Mouse (Mus musculus) 3T3-L1 (cell line): Measurements from ENCODE around the gene Trpm3.

Source experiments
- DNase-seq: peaks from one replicate; pipeline ENCODE4 v3.0.0-alpha.2; 2015; ENCODE audit warnings: low read depth, low spot score

The Trpm3 gene

DNA sequence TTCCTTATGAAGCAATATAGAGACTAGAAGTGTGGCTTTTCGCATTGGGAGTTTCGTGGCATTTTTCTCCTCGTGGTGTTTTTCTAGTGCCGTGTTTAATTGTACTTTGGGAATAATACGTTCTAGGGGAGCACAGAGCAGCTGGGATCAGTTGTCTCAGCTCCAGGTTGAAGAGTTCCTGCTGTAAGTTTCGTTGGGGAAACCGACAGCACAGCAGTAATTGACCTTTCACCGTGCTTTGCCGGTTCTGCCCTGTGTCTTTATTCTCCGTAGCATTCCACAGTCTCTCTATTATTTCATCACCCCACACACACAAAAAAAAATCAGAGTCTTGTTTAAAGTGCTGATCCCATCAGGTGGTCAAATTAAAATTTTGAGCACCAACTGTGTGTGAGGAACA is 496.8 kb downstream of the Trpm3 start:
- no peak for DNase-seq

DNA sequence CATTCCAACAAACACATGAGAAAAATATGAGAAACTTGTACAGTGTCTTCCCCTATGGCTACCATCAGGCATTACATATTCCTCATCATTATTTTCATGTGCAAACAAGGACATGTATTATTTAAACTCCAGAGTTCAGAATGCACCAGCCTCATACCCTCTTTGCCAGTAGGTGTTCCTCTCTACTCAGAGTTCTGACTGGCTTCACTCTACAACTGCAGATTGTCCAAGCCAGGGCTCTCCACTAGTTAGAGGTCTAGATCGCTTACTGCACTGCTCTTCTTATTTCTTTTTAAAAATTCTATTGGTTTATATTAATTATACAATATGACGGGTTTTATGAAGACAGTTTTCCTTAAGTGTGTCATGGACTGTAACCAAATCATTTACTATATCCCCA is 498.9 kb downstream of the Trpm3 start:
- DNase-seq: no peak

DNA sequence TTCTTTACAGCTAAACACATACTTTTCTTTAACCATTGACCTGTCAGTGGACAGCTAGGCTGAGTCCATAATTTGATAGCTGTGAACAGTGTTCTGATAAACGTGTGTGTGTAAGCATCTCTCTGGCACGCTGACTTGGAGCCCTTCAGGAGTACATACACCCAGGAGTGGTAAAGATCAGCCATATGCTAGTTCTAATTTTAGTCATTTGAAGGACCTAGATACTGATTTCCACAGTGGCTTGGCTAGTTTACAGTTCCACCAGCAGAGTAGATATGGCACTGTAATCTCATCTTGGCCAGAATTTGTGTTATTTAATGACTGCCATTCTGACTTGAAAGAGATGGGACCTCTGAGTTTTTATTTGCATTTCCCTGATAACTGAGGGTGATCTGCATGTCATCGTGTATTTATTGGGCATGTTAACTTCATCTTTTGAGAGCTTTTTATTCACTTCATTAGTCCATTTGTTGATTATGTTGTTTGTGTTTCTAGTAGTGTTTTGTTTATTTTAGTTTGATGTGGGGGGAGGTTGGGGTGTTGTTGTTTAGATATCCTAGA is 499.6 kb downstream of the Trpm3 start:
- no peak for DNase-seq

DNA sequence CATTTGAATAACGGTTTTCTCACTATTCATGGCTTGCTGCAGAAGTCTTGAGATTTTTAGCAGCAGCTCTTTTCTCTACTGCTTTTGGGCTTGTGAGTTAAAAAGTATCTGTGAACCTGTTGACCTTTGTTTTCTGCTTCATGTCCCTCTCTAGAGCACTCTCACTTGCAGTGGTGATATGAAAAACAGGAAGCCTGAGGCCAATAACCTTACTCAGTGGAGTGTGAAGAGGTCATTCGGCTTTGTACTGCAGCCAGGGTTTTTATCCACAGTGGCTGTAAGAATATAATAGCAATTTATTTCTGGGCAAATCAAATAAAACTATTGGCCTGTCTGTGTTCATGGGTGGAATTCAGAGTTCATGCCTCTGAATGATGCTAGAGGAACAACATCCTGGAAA is 503.3 kb downstream of the Trpm3 start:
- no peak for DNase-seq

DNA sequence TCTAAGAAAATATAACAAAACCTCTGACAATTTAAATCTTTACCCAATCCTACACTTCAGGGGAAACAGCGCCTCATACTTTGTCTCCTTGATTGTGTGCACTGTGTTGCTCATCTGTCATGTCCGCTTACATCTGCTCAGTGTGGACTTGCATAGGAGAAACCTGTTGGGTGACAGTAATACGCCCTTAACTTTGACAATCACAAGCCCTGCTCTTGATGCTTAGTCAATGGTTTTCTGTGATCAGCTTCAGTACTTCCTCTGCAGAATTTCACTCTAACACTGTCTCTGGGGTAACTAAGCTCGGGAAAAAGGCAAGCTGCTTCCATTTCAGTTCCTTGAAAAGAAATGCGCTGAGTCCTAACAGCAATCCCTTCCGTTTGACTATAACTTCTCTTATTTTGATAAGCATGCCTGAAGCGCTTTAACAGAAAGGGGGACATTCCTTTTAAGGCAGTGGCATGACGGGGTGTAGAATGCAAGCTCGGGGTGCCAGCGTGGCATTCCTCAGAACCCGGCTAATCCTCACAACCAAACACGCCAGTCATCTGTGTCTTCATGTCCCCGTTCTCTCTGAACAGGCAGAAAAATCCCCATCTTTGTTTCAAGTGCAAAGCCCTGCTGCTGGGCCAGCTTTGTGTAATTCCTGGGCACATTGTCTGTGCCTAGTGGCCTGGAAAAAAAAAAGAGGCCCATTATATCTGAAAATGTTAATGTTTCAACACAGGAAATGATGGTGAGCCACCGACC is 517.8 kb downstream of the Trpm3 start:
- no peak for DNase-seq

DNA sequence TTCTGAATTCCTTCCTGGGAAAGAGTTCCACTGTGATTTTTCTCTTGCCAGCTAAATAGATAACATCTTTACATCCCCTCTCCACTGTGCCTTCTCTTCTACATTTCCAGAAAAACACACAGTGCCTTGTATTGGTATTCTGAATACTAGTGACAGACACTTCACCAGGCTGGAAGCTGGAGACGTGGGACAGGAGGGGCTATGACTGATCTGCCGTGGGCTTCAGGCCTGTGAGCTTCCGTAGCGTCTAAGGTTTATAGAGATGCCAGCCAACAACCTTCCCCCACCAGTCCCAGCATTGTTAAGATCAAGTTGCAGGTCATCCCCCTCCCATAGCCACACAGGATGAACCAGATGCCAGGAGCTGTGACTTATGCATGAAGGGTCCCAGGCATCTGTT is 518.4 kb downstream of the Trpm3 start:
- no peak for DNase-seq

DNA sequence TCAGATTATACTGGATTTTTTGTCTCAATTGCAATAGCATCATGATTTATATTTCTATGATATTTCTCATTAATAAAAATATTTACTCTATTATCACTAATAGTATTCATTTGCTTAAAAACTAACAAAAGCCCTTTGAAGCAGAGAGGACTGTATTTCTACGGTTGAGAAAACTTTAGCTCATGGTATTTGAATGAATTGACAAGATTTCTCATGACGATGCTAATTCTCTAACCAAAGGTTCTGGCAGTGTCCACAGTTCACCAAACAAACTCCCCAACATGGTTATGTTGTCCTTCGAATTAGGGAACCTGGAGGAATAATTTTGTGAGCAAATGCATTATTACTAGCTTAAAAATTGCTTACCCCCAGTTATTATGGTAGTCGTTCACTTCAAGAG is 526.6 kb downstream of the Trpm3 start:
- DNase-seq: no peak

DNA sequence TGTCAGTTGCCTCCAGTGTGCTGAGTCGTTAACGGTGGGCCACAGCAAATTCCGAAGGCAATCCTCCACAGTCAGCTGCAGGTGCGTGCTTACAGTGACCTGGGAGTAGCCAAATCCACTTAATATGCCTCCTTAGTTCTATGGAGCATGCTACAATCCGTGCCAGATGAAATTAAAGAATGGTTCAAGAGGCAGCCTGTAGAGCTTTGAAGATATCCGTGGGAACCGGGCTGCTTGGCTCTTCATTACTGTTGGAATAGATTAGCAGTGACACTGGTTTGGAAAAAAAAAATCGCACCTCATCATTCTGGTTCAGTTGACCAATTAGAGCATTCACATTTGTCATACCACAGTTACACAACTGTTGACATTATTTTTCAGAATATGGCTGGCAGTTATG is 531.4 kb downstream of the Trpm3 start:
- no peak for DNase-seq

DNA sequence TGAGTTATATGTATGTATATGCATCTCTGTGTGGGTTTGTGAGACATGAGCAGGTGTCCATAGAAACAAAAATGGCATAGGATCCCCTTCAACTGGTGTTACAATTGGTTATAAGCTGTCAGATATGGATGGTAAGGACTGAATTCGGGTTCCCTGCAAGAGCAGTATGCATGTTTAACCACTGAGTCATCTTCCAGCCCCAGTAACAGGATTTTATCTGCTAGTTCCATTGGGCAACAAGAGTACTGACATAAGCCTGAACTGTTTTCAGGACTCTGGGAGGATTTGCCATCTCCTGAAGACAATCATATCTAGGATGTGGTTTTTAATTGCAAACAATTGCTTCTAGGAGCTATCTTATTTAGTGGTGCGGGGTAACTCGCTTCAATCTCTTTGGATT is 534.0 kb downstream of the Trpm3 start:
- DNase-seq: peak; percentile 10

DNA sequence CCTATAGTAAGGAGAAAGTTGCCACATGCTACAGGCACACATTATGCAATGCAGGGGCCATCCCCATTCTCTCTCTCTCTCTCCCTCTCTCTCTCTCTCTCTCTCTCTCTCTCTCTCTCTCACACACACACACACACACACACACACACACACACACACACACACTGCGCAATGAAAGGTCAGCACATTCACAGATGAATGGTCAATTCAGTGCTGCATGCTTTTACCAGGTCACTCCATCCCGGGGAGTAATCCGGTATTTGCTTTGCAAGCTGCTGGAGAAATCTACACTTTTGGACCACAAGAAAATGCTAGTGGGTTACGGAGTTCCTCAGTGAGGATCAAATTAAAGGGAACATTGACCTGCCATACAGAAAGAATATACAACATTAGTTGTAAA is 537.4 kb downstream of the Trpm3 start:
- no peak for DNase-seq

DNA sequence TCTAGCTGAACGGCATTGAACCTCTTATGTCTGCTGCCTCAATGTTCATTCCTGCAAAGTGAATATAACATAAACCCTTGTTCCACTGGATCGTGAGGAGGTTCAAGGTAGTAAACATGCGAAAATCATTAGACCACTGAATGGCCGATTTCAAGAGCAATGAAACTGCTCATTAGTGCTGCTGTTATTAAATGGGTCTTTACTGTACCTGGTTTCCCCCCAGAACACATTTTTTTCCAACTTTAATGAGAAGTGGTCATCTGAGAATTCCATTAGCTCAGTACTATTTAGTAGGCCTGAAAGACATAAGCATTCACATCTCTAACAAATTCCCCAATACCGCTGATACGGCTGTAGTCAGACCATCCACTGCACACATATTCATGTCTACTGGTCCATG is 543.4 kb downstream of the Trpm3 start:
- no peak for DNase-seq

DNA sequence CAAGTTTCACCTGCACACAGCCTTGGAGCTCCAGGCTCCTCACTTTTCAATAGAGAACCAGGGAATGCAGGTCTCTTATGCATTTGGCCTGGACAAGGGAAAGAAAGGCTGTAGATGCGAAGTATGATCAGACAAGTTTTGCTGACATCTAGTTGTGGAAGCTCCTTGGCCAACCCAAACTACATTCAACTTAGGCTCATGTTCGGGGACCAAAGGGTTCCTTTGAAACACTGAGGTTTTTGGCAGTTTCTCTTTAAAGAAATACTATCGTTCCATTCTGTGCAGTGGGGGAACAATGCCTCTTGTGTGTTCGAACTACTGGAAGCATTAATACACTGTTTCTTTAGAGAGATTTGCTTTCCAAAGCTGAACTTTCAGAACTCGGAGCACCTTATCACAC is 553.1 kb downstream of the Trpm3 start:
- no peak for DNase-seq

DNA sequence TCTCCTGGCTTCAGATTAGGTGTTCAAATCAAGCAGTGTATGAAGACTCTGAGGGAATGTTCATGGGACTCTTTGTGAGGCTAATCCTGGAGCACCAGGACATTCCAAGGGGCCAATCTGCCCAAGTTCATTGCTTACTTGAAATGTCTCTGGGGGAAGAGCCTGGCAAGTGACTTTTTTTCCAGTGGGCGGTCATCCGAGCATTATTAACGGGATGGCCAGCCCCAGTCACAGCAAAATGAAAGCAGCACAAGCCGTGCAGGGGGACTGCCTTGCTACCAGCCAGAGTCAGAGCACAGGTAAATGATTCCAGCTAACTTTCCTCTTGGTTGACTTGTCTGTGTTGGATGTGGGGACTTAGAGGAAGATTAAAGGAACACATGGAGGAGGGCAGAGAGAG is 553.7 kb downstream of the Trpm3 start:
- no peak for DNase-seq

DNA sequence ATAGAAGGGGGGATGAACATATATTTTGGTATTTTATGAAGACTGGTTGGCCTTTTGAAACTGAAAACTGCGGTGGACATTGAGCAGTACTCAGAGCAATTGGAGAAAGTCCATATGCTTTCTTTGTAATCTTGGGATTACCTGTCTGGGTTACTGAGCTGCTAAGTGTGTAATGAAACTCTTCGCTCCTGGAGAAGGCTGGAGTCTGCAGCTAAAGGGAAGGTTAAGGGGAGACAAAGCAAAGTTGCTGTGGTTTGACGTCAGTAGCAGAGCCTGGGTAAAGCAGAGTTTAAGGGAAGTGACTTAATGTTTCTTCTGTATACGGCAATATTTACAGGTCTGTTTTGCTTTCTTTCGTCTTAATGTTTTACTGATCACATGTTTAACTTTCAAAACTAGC is 554.1 kb downstream of the Trpm3 start:
- DNase-seq: no peak

DNA sequence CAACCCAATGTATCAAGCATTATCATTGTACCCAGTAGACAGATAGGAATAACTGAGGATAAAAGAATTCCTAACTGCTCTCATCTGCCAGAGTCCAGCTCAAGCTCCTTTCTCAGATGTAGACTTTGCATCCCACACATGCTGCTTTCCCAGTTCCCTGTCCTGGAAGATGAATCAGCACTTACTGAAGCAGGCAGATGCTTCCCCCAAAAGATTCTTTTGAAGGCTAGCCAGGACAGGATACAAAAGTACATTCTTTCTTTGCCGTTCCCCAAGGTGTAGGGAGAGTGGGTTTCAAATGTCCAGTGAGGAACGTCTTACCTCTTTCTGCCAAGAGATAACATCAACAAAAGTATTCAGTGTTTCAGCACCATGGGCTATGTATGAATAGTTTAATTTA is 556.6 kb downstream of the Trpm3 start:
- DNase-seq: no peak

DNA sequence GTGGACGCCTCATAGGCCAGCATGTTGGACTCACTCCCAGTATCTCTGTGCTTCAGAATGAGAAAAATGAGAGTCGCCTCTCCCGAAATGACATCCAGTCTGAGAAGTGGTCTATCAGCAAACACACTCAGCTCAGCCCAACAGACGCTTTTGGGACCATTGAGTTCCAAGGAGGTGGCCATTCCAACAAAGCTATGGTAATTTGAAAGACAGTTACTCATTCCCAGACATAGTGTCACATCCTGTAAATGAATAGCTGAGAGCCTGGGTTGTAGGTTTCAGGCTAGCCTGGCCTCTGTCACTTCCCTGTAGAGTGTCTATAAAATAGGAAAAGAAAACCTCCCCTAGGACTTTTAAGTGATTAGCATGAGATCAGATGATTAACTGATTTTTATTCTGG is 559.9 kb downstream of the Trpm3 start:
- DNase-seq: no peak

DNA sequence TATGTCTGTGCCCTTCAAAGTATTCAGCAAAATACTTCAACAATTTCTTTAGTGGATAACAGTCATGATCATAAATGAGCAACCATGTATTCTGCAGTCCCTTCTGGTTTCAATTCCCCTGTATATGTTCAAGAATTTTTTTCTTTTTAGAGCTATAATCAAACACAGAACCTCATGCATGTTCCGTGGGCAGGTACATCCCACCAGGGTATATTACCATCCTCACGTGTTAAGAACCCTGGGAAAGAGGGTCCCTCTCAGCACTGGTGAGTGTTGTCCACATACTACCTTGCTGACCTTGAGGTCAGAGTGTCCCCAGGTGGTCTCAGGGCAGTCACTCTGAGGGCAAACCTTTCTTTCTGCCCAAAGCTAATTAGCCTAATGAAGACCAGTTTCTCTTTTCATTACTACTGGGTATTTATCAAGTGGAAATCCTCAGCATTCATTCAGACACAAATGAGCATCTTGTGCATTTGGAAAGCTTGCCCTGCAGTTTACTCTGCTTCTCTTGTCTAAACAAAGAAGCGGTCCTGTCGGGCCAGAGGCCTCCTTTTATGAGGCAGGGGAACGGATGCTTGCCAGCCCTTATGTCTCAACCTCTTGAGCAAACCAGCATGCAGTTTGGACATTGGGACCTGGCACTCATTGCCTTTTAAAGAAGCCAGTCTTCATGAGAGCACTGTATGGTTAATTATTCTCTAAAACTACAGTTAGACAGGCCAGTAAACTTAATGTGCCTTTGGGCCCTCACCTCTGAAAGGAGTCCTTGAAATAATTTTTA is 562.2 kb downstream of the Trpm3 start:
- DNase-seq: no peak

DNA sequence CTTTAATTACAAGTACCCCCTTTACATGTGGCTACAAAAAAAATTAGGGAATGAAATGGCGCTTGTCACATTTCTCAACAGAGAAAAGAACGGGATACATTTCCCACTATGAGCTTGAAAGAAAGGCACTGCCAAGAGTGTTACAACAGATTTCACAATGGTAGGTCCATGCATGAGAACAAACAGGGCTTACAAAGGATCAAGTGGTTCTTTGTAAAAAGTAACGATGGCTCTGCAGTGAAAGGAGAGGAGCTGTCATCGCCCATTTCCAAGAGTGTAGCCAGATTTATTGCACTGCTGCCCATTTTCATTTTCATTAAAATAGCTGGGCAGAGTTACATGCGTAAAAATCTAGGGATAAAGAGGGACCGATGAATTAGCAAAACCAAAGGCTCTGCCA is 565.0 kb downstream of the Trpm3 start:
- no peak for DNase-seq

DNA sequence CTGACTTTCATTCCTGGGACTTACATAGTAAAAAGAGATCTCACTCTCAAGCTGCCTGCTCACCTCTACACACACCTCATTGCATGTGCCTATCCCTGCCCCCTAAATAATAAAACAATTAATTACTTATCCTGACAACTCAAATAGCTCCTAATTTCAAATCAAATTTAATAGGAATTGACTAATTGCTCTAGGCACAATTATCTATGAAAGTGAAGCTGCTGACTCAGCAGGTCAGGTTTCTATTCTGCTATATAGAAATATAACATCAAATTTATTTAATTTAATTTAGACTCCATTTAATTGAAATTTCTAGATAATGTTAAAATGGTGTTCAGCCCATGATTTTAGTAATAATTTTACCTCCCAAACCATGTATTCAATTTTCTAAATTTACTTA is 566.6 kb downstream of the Trpm3 start:
- no peak for DNase-seq

DNA sequence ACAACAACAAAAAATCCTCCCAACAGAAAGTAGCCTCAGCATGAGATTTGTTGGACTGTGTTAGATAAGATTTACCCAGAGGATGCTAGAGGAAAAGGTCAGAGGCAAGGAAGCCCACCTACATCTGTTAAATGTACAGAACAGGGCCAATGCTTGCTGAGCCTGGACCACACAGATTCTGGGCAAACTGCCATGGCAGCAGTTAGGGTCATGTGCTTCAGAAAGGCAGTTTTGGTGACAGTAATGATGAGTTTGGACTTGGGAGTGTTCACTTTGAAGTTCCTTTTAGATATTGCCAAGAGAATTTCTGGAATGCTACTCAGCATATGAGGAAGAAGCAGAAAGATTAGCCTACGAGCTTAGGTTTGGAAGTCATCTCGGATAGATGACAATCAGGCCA is 580.2 kb downstream of the Trpm3 start:
- DNase-seq: peak; percentile 3

DNA sequence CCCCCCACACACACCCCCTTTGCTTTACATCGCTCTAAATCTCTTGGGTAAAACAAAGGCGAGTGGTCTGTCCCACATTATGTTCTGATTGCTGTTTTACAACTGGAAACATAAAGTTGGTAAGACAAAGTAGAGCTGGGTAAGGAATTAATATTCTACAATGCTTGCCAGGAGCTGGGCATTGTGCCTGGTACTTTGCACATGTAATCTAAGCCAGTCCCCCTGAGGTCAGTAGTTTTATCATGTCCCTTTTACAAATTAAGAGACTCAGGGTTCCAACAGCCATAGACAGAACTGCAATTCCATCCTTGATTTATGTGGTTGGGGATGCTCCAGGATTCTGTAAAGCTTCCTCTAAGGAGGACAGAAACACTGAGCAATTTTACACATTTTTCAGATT is 591.0 kb downstream of the Trpm3 start:
- no peak for DNase-seq

DNA sequence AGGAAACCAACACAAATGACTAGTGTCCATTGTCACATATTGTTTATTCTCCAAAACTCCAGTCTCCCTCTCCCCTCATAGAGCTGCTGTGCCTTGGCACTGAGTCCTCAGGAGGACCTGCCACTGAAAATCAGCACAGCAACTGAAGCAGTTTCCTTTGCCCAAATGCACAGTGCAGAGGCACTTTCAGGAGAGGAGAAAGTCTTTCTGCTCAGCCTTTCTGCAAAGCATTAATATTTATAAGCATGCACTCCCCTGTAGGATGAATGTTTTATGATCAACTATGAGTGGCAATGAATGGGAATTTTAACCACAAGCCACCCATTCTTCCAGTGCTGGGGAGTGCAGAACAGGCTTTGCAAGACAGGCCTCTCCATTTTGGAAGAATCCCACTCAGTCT is 592.1 kb downstream of the Trpm3 start:
- DNase-seq: no peak

DNA sequence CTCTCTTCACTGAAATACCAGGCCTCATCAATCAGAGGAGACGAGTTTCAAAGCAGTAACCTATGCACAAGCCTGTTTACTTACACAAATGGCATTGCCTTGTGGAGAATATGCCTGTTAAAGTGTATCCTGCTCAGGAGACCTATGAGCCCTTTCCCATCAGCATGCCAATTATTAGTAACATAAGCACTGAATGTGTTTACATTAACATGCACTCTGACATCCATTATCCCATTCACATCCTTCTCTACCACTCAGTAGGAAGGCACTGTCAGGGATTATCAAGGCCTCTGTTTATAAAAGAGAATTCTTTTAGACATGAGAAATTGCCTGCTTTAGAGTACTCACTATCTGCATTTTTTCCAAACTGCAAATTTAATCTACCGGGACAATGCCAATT is 598.0 kb downstream of the Trpm3 start:
- DNase-seq: no peak
